Mouse (Mus musculus) ES-Bruce4 (cell line): ENCODE results near the gene Cish.

ENCODE experiments used
- CTCF ChIP-seq: IDR thresholded peaks from one replicate; pipeline ENCODE4 v1.8.1; 2011; ENCODE audit warnings: low read depth, low read length
- POLR2A ChIP-seq: IDR thresholded peaks from one replicate; pipeline ENCODE4 v1.8.1; 2011; ENCODE audit warnings: low read length; ENCODE audit not compliant: insufficient read depth

GRCm38 (mm10) chr9:107298059-107298780 lies 2.4 kb downstream of the Cish start:
- no peak for TF ChIP-seq POLR2A
- TF ChIP-seq CTCF, result no peak
